Mouse (Mus musculus): ENCODE data around the gene Gm6583. TPM values are rescaled to one million over a fixed set of nuclear protein-coding genes. Genes with fewer than 3 reads are reported as not detected.
"Not testable (repeated sequence)": the region's sequence is repeated elsewhere in the genome, so short reads cannot be mapped to it uniquely, and the experiment has no call there.

Gene Gm6583
- total RNA-seq, 1 experiment from 2014 or later, result 0.36 TPM

DNA sequence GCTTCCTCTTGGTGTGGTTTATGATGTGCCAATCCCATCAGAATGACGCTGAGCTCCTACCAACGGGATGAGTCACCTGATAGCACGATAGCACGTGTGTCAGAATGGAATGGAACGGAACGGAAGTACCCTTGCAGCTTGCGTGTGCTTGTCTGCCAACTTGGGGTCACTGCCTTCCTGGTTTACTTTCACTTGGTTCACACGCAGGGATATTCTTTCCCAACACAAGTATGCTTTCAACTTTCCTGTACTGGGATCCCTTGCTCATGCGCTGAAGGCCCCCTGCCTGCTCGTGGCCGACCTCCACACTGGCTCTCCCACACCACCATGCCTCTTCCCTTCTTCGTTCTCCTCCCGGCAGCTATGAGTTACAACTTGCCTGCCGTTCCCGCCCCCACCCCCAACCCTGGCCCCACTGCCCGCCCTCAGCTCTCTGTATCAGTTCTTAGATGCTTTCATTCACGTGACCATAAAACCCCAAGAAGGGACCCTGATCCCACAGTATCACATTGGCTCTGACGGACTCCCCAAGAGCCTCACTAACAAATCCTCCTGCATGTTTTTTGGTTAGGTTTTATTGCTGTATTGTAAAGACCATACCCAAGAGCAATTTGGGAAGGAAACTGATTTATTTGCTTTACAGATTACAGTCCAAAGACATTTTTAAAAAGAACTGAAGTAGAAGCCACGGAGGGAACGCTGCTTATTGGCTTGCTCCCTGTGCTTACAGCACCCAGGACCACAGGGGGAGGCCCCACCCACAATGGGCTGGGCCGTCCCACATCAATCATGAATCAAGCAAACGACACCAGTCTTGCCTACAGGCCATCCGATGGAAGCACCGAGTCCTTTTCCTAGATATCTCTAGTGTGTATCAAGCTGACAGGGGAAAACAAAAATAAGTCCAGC is 30.9 kb downstream of the Gm6583 start:
- DNase-seq, result peak; percentile 62

DNA sequence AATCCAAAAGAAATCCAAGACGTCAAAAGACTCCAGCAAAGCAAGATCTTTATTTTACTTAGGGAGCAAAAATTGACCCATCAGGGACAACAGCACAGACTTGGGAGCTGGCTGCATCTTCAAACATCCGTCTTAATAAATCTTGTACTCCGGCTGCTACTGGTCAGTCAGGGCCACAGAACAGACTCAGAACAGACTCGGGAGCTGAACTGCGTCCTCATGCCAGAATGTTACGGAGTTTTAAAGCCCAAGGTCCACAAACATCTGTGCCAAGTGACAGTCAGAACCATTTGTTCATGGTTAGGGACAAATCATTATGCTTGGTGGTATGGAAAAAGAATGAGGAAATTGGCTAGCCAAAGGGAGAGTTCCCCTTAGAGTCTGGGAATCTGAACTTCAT is 32.6 kb downstream of the Gm6583 start:
- no peak for DNase-seq

DNA sequence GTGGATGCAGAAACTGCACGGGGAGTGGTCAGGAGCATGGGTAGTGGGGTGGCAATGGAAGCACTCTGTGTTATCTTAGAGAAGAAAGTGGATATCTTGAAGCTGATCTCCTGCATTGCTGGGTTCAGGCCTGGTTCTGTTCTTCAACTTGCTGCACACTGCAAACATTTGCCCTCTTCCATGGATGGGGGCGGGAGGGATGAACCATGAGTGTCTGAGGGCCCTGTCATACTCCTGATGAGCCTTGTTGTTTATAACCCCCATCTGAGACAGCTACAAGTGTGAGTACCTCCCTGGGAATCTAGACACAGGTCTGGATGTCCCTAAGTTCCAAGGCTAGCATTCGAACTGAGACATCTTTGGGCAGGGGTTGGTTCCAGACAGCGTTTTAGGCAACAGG is 34.5 kb downstream of the Gm6583 start:
- no peak for DNase-seq

DNA sequence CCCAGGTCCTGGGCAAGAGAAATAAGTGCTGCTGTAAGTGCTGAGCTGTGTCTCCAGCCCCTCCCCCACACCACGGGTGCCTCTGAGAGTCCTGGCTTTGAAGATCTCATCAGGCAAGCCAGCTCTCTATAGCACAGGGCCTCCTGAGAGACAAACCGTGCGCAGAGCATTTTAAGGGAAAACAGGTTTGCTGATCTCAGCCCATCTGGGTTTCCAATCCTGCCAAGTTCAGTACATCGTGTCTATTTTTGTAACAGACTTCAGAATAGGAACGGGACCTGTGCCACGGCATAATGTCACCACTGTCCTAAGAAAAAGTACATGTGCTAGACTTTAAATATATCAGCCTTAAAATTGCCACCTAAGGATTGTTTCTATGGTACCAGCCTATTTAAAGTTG is 34.9 kb downstream of the Gm6583 start:
- DNase-seq, result no peak

DNA sequence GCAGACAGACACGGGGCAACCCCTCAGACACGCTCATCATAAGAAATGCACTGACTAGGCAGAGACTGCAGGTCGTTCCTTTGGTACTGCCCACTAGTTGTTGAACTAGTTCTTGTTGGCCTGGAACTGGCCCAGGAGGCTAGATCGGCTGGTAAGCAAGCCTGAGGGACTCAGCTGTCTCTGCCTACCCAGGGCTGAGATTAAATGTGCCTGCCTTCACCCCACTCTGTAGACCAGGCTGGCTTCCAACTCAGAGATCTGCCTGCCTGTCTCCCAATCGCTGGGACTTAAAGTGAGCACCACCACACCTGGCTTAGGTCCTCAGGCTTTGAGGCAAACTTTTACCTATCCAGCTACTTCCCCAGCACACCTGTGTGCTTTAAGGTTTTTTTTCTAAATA is 35.5 kb downstream of the Gm6583 start:
- DNase-seq, result no peak

DNA sequence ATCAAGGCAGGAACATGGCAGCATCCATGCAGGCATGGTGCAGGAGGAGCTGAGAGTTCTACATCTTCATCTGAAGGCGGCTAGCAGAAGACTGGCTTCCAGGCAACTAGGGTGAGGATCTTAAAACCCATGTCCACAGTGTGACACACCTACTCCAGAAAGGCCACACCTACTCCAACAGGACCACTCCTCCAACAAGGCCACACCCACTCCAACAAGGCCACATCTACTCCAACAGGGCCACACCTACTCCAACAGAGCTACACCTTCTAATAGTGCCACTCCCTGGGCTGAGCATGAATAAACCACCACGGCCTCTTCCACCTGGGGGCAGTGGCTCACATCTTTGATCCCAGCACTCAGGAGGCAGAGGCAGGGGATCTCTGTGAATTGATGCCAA is 36.5 kb downstream of the Gm6583 start:
- DNase-seq, result not testable (repeated sequence)

DNA sequence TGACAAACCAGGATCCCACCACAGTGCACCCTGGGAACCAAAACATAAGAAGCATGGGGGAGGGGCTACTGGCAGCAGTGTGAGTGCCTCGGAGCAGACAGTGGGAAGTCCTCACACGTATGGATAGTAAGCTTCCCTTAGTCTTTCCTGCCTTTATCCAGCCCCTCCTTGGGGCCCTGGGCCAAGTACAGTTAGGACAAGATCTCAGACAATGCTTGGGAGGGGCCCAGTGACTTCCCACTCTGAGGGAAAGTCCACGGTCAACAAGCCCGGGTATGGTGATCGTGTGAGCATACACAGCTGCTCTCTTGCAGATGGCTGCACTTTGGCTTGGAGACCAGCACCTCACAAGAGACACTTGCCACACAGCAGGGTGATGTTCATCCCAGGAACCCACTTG is 38.5 kb downstream of the Gm6583 start:
- no peak for DNase-seq

DNA sequence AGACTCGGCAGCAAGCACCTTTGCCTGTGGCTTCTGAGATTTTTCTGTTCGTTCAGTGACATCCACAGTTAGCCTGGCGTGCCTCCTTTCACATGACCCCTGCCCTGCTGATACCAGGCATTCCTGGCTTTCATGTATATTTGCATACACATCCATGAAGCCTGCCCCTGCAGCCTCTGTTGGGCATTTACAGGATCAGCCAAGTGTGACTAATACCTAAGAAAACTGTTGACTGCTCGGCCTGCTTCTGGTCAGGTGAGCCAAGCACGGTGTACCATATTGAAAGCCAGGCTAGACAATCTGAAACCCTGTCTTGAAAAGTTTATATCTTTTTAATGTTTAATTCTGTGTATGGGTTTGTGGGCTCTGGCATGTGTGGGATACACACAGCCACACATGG is 39.4 kb downstream of the Gm6583 start:
- no peak for DNase-seq

DNA sequence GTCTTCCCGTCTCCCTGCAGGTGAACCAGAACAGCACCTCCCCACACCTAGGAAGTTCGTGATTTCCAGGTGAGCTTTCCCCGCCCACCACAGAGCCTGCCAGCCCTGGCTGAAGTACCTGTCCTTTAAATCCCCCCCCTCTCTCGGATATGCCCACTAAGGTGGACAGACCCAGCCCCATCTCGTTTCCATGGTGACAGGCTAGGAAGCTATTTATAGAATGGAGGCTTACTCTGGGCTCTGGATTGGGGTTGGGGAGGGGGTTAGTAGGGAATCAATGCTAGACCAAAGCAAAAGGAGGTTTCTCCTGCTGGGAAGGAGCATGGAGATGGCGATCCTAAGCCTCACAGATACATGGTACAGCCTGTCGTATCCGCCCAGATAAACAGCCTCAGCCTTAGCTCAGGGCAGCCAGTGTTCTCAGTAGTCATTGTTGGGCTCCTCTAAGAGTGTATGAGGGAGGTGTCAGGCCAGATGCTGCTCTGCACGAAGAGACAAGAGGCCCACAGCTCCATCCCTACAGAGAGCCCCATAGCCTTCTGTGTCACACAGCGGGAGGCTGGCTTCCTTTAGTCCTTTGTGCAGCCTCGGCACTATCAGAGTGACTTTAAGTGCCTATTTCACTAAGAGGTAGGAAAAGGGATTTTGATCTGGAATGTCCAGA is 42.5 kb downstream of the Gm6583 start:
- DNase-seq, result no peak

DNA sequence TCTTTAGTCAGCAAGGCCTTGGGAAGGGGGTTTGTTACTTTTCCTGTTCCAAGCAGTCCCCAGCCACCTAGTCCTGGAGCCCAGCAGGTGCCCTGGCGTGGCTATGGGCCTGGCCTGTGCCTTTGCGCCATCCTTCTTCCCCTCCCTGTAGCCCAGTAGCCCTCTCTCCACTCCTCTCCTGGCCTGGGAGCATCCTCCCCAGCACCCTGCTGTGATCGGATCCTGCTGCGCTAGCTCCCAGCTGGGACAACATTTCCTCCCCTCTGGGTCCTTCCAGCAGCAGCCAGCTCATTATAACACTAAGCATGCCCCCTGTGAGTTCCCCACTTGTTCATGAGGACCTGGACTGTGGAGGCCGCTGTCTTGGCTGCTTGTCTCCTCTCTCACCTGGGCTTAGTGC is 50.0 kb downstream of the Gm6583 start:
- no peak for DNase-seq

Other genes with a start within 250 kb of the Gm6583 start
- gene Cryba4, start 103.5 kb downstream of the Gm6583 start, total RNA-seq (2021), result 14.8 and 16.5 TPM in 2 replicates
- gene Crybb1, start 100.2 kb downstream of the Gm6583 start, total RNA-seq (2021), result 1.1 and 2.7 TPM in 2 replicates
- gene Tpst2, start 79.3 kb downstream of the Gm6583 start, total RNA-seq (2021), result 144 and 210 TPM in 2 replicates
- 33.3 and 38.6 TPM in 2 replicates for gene Tfip11, start 29.7 kb downstream of the Gm6583 start, total RNA-seq (2021)
- gene Srrd, start 13.0 kb downstream of the Gm6583 start, total RNA-seq (2021), result 22.4 and 29.1 TPM in 2 replicates
- 32.8 and 36.7 TPM in 2 replicates for gene Hps4, start 12.9 kb downstream of the Gm6583 start, total RNA-seq (2021)
- gene Asphd2, start 38.8 kb upstream of the Gm6583 start, total RNA-seq (2021), result 1.4 and 2.5 TPM in 2 replicates
- not detected in 2 replicates for gene Gm6588, start 93.4 kb upstream of the Gm6583 start, total RNA-seq (2021)
- gene Sez6l, start 221.2 kb upstream of the Gm6583 start, total RNA-seq (2021), result 4.3 and 4.6 TPM in 2 replicates